Mouse (Mus musculus) gastrocnemius, postnatal 4 days (tissue): ENCODE data around the gene Tatdn2. TPM values are rescaled to one million over a fixed set of nuclear protein-coding genes. Genes with fewer than 3 reads are reported as not detected.

Experiments
- microRNA-seq: library from miRNA; unstranded; fragments of <30 nt; microRNA quantifications from one replicate; pipeline ENCODE4 v1.2.0, GENCODE M21; 2021
- total RNA-seq, 2 experiments: library from RNA; stranded (reverse); gene quantifications; 2 replicates each; pipeline ENCODE4 v1.2.3; 2021

Gene Tatdn2
- total RNA-seq, 2 experiments from 2014 or later, result 39.9 to 45.0 TPM

Small RNA genes within 50 kb of the gene (microRNA-seq; reads per million reads assigned to microRNA genes)
- 1.5 reads per million for gene Mir7042

Other genes starting within 250 kb of the Tatdn2 start
- under 1 TPM; 0.52 to 0.88 TPM for gene Il17re, start 238.6 kb upstream of the Tatdn2 start, total RNA-seq
- 10 to 100 TPM in 1 of 2 experiments, 1 to 10 TPM in 1; 9.5 to 11.0 TPM for gene Il17rc, start 225.6 kb upstream of the Tatdn2 start, total RNA-seq
- 10 to 100 TPM; 38.7 to 45.2 TPM for gene Creld1, start 213.8 kb upstream of the Tatdn2 start, total RNA-seq
- gene Prrt3, start 195.1 kb upstream of the Tatdn2 start, total RNA-seq, result under 1 TPM; 0.13 to 0.15 TPM
- 10 to 100 TPM; 50.9 to 54.5 TPM for gene Emc3, start 165.4 kb upstream of the Tatdn2 start, total RNA-seq
- 1 to 10 TPM; 4.8 to 5.3 TPM for gene Fancd2, start 165.4 kb upstream of the Tatdn2 start, total RNA-seq
- gene Fancd2os, start 96.3 kb upstream of the Tatdn2 start, total RNA-seq, result not detected
- gene Brk1, start 92.3 kb upstream of the Tatdn2 start, total RNA-seq, result 10 to 100 TPM; 96.6 to 98.6 TPM
- 10 to 100 TPM; 16.1 to 20.1 TPM for gene Vhl, start 73.1 kb upstream of the Tatdn2 start, total RNA-seq
- gene Irak2, start 58.6 kb upstream of the Tatdn2 start, total RNA-seq, result 10 to 100 TPM in 1 of 2 experiments, 1 to 10 TPM in 1; 9.5 to 10.7 TPM
- not detected for gene Ghrl, start 22.8 kb downstream of the Tatdn2 start, total RNA-seq
- 100 to 1,000 TPM; 100 to 119 TPM for gene Sec13, start 43.7 kb downstream of the Tatdn2 start, total RNA-seq